Mouse (Mus musculus) C2C12 (cell line): ENCODE data around the gene Tcf3. TPM values are rescaled to one million over a fixed set of nuclear protein-coding genes. Genes with fewer than 3 reads are reported as not detected.

ENCODE experiments used
- H3K27me3 ChIP-seq: one replicate; pipeline ENCODE4 v1.6.1; 2011; ENCODE audit not compliant: control insufficient read depth, insufficient read depth, insufficient read length
- H3K36me3 ChIP-seq: one replicate; pipeline ENCODE4 v1.6.1; 2011; ENCODE audit not compliant: control insufficient read depth, insufficient read depth
- H3K4me3 ChIP-seq: one replicate; pipeline ENCODE4 v1.5.1; 2011; ENCODE audit warnings: mild to moderate bottlenecking, control low read depth; ENCODE audit not compliant: poor library complexity, insufficient read depth, severe bottlenecking
- H3K79me2 ChIP-seq: one replicate; pipeline ENCODE4 v1.6.1; 2011; ENCODE audit not compliant: control insufficient read depth, insufficient read depth
- H3K79me3 ChIP-seq: one replicate; pipeline ENCODE4 v1.6.1; 2011; ENCODE audit warnings: low read depth, control low read depth
- H3ac ChIP-seq: one replicate; pipeline ENCODE3; 2011; ENCODE audit warnings: low read depth; ENCODE audit not compliant: control insufficient read depth, insufficient read length
- CEBPB ChIP-seq: IDR thresholded peaks from one replicate; pipeline ENCODE4 v1.6.1; 2011; ENCODE audit warnings: low read depth, mild to moderate bottlenecking, control low read depth, moderate library complexity
- CTCF ChIP-seq: IDR thresholded peaks from one replicate; pipeline ENCODE4 v1.5.1; 2011; ENCODE audit not compliant: control insufficient read depth, insufficient read depth, insufficient read length
- FOSL1 ChIP-seq: IDR thresholded peaks from one replicate; pipeline ENCODE4 v1.8.0; 2011; ENCODE audit warnings: mild to moderate bottlenecking, low read length; ENCODE audit not compliant: poor library complexity, insufficient read depth, severe bottlenecking
- MAX ChIP-seq: IDR thresholded peaks from one replicate; pipeline ENCODE4 v1.6.1; 2011; ENCODE audit warnings: mild to moderate bottlenecking, control low read depth
- MYOD1 ChIP-seq: IDR thresholded peaks from one replicate; pipeline ENCODE4 v1.6.1; 2011; ENCODE audit warnings: low read depth; ENCODE audit not compliant: control insufficient read depth, insufficient read length
- MYOG ChIP-seq: IDR thresholded peaks from one replicate; pipeline ENCODE4 v1.6.1; 2011; ENCODE audit not compliant: control insufficient read depth, insufficient read length; ENCODE audit errors: extremely low read depth
- USF1 ChIP-seq: IDR thresholded peaks from one replicate; pipeline ENCODE4 v1.6.1; 2011; ENCODE audit warnings: low read depth, mild to moderate bottlenecking, control low read depth, moderate library complexity
- polyA plus RNA-seq: library from polyadenylated mRNA; unstranded; fragments of >200 nt; fragmentation: generic; extraction: Trizol; gene quantifications from one replicate; pipeline ENCODE4 v1.2.1, GENCODE M21; 2012; ENCODE audit warnings: missing spikeins

Gene Tcf3
- polyA plus RNA-seq, 1 experiment: 111 TPM

DNA sequence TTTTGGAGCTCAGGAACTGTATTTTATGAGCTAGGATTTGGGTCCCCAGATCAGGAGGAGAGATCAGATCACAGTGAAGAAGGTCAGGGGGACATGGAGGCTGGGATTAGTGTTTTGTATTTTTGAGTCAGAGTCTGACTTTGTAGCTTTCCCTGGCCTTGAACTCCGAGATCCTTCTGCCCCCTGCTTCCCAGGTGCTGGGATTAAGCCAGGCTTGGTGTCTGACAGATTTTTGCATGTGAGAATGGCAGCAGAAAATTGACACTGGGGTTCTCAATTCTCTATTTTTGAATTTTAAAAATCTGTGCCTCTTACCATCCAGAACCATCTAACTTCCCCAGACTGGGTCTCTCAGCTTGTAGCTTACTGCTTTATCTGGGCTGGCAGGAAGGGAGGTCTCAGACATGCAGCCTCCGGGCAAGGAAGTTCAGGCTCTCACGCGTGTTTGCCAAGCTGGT lies 32.7 kb downstream of the Tcf3 start:
- Histone ChIP-seq H3K27me3 (no peaks in the 10 kb centered on the region), H3K79me2 (peaks cover 55% of the 10 kb centered on the region), H3K4me3 (no peak overlapping the region), H3ac (peak overlapping the region; percentile 58), H3K79me3 (peaks cover 48% of the 10 kb centered on the region), H3K36me3 (peaks cover 48% of the 10 kb centered on the region)
- TF ChIP-seq FOSL1 (no peak), USF1 (no peak), CTCF (no peak), CEBPB (no peak), MYOG (no peak)

DNA sequence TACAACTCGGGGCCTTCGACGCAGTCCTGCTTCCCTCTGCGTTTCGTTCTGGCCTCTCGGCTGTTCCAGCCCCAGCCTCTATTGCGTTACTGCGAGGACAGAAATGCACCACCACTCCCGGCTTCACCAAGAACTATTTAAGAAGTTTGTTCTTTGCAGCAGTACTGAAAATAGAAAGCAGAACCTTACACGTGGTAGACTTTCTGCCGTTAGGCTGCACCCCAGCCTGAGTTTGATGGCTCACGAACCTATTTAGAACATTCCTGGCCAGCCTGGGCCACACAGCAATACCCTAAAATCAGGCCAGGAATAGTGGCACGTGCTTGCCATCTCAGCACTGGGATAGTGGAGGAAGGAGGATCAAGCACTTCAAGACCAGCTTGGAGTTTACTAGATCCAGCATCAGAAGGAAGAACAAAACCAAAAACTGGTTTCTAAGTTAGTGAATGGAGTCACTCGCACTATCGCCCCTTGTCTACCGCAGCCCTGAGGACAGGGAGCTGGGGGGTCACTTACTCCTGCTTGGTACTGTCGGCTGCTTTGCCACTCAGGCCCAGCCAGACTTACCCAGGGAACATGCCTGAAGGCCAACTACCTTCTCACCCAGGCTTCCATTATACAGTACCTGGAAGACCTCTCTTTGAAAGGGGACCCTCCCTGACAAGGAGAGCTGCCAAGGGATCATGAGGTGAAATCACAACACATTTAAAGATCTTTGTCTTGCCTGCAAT lies 33.3 kb downstream of the Tcf3 start:
- no peaks in the 10 kb centered on the region for H3K27me3 ChIP-seq
- H3ac ChIP-seq: peak overlapping the region; percentile 58
- TF ChIP-seq USF1: no peak
- H3K36me3 ChIP-seq: peaks cover 54% of the 10 kb centered on the region
- H3K79me3 ChIP-seq: peaks cover 45% of the 10 kb centered on the region
- H3K79me2 ChIP-seq: peaks cover 55% of the 10 kb centered on the region
- H3K4me3 ChIP-seq: peak overlapping the region; percentile 41

DNA sequence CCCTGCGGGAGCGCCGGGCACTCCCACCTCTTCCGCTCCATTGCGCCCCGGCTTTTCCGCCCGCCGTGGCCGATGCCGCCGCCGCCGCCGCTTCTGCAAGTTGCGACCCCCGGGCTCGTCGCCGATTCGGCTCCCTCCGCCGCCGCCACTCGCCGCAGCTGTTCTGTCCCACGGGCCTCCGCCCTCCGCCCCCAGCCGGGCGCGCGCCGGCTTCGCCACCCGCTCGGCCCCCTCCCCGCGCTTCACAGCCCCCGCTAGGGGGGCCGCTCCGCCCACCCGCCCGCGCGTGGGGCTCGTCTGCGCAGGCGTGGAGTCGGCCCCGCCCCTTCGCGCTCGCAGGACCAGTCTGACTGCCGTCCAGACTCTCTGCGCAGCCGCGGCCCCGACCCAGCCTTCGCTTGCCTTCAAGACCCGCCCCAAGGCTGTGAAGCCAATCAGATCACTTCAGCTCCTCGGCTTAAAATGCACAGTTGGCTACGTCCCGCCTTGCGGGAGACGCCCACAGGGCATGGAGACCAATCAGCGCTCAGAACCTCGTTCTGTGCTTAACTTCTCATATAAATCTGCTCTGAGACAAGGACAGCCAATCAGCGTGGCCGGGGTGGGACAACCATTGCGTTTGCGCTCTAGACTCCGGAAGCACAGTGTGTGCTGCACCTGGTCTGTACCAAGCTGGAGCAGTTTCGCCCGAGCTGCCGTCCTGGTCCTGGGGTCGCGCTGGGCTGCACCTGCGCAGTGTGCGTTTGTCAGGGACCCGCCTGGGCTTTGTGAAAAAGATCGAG lies 34.1 kb downstream of the Tcf3 start, which contains the start of gene Mbd3:
Mbd3 (minus strand) TSS at position 360 of the 782 bp plus-strand sequence.
- H3K4me3 ChIP-seq: peak within 1 kb of the TSS; percentile 65
- peaks cover 37% of the 10 kb centered on the region for H3K79me3 ChIP-seq
- H3K79me2 ChIP-seq: peaks cover 54% of the 10 kb centered on the region
- no peaks in the 10 kb centered on the region for H3K27me3 ChIP-seq
- TF ChIP-seq USF1 (no peak), MYOD1 (peak; percentile 16), MYOG (no peak), FOSL1 (no peak), CEBPB (no peak), MAX (no peak), CTCF (no peak)
- peaks cover 62% of the 10 kb centered on the region for H3K36me3 ChIP-seq
- peak within 1 kb of the TSS; percentile 76 for H3ac ChIP-seq

DNA sequence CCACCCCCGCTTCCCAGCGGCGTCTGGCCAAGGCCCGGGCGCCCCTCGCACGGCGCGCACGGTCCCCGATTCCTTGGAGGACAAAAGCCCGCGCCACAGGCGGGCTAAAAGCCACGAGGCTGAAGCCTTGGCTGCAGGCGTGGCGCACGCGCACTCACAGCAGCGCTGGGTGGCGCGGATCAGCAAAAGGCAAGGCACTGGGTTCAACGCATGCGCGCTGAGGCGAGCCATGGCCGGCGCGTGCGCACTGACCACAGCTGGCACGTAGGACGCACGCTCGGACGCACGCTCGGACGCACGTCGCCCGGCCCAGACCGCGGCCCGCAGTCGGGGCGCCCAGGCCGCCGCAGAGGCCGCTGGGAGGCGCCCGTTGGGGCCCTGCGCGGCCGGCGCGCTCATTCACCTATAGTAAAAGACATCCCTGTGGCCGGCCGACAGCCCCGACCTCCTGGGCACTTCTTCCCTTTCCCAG lies 34.7 kb downstream of the Tcf3 start:
- Histone ChIP-seq H3K36me3 (peaks cover 62% of the 10 kb centered on the region), H3K4me3 (peak overlapping the region; percentile 65), H3K79me3 (peaks cover 34% of the 10 kb centered on the region), H3K27me3 (no peaks in the 10 kb centered on the region), H3ac (peak overlapping the region; percentile 76), H3K79me2 (peaks cover 48% of the 10 kb centered on the region)
- TF ChIP-seq MYOD1 (no peak), MAX (peak; percentile 98)

DNA sequence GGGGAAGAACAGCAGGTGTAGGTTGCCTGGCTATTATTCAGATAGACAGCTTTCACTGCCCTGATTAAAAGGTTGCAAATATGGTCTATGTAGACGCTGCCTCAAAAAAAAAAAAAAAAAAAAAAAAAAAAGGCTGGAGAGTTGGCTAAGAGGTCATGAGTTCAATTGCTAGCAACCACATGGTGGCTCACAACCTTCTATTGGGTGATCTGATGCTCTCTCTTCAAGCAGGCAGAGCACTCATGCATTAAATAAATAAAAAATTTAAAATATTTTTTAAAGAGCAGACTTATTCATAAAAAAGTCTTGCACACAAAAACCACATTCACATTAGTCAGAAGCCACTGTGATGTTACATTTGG lies 35.3 kb downstream of the Tcf3 start:
- H3K4me3 ChIP-seq: peak overlapping the region; percentile 65
- H3K36me3 ChIP-seq: peaks cover 62% of the 10 kb centered on the region
- TF ChIP-seq FOSL1 (no peak), CTCF (no peak), MYOG (no peak), MAX (no peak), MYOD1 (no peak), CEBPB (no peak), USF1 (no peak)
- peaks cover 30% of the 10 kb centered on the region for H3K79me3 ChIP-seq
- peak overlapping the region; percentile 68 for H3ac ChIP-seq
- peaks cover 42% of the 10 kb centered on the region for H3K79me2 ChIP-seq
- no peaks in the 10 kb centered on the region for H3K27me3 ChIP-seq

DNA sequence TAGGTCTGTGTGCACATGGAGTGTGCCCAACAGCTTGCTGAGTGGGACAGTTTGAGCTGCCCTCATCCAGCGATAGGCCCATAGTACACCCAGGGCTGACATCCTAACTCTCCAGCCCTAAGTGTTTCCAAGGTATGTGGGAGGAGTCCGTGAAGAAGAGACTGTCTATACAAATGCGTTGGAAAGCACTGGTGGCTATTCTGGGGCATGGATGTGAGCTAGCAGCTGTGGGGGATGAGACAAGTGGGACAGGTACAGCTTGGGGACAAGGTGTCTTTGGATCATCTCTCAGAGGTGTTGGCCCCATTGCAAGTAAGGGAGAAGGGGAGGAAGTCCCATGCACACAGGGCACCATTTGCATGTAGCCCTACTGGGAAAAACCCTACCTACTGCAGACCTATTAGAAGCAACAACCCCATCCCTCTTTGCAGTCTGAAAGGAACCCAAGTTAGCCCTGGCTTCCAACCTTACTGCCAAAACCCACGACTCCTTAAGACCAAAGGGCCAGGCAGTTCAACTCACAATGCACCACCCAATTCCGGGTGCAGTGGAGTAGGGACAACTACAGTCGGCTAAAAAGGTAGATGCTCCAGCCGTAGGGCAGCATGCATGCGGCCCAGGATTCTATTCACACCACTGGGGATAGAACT lies 35.8 kb downstream of the Tcf3 start:
- H3ac ChIP-seq: peak overlapping the region; percentile 60
- peak overlapping the region; percentile 65 for H3K4me3 ChIP-seq
- H3K27me3 ChIP-seq: no peaks in the 10 kb centered on the region
- peaks cover 30% of the 10 kb centered on the region for H3K79me3 ChIP-seq
- peaks cover 42% of the 10 kb centered on the region for H3K79me2 ChIP-seq
- H3K36me3 ChIP-seq: peaks cover 62% of the 10 kb centered on the region
- TF ChIP-seq USF1: no peak
- TF ChIP-seq FOSL1: no peak
- TF ChIP-seq MYOG: no peak
- TF ChIP-seq MYOD1: no peak
- no peak for TF ChIP-seq MAX
- TF ChIP-seq CEBPB: no peak
- TF ChIP-seq CTCF: no peak
